Mouse (Mus musculus) lung, postnatal 25 days (tissue): ENCODE results near the gene Rbfox1.

Experiments used
- DNase-seq: peaks from one replicate; pipeline ENCODE4 v3.0.0; 2022; ENCODE audit warnings: low spot score

Gene Rbfox1

DNA sequence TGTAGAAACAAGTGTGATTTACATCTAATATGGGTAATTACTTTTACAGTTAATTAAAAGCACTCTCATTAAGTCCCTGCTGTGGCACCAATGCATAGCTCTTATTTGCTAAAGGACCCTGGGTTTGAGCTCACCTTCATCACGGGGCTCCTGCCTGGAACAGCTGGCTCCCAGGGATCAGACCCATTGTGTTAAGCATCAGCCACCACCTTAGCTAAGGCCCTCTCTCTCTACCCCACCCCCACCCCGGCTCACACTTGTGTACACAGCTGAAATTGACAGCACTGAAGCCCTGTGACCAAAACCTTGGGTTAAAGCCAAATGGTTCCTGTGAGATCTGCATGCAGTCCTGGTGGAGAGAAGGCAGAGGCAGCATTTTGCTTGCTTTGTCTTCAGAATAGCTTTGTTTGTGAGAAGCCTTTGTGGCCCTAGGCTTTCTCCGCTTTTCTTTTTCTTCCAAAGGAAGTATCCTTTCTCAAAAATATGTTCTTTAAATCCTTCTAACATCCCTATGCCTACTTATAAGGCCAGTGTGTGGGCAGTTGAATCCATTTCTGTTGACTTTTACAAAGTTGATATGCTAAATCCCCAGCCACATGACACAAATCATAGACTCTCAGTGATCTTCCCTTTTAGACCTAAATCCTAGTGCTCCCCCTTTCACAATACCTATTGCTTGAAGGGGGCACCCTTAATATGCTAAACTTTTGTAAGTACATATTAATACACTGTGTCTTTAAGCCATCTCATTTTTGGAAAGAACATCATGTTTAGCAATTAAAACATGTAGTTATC is 594.7 kb downstream of the Rbfox1 start:
- DNase-seq = no peak

DNA sequence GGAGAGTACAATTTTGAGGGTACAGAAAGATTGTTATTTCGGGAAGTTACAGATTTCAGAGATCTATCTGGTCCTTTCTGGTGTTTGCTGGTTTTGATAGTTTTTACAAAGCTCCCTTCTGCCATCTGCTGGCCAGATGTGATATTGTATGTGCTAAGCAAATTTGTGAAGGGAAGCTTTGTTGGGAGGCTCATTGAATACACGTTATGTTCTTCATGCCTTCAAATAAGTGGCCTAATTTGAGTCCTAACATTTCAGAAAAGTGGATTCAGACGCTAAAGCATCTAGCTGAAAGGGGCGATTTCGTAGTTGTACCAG is 595.2 kb downstream of the Rbfox1 start:
- peak; percentile 38 for DNase-seq

DNA sequence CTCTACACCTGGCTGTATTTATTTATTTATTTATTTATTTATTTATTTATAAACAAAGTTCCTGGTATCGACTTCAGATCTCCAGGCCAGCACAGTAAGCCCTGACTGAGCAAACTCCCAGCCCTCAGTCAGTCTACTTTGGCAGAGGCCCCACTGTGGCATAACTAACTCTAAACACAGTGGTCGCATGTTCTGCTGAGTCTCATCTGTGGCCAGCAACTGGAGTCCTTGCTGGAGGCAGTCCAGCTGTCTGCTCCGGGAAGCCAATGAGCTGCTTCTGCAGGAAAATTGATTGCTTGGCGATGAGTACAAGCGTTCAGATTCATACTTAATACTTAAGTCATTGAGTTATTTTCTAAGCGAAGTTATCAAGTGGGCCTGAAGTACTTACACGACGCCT is 598.5 kb downstream of the Rbfox1 start:
- DNase-seq = no peak

DNA sequence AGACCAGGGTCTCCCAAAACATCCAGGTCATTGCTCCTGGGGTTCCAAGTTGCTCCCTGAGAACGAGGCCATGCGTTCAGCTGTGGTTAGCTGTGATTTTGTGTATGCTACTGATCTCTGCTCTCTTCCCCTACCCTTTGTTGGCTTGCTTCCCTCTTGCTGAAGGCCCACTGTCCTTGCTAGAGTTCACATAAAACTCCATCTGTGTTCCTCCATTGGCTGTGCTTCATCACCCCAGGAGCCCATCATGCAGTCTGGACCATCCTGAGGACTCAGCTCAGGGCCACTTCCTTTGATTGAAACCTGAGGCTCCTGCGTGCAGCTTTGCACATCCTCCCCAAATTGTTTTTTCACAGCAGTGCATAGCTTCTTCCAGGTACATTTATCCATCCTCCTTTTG is 600.5 kb downstream of the Rbfox1 start:
- DNase-seq = no peak

DNA sequence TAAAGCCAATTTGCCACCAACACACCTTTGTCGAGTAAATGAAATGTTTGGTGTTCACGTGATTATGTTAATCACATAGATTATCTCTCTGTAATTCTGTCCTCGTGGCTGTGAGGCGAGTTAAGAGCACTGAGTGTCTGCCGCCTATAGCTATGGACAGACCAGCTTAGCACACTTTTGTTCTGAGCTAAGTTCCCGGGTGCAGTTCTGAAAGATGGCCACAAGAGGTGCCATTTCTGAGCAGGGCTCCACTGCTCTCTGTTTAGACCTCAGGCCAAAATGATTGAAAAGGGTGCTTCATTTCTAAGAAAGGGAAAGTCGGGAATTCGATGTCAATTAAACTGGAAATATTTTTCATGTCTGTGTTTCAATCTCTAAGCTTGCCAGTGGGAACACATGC is 617.1 kb downstream of the Rbfox1 start:
- DNase-seq = no peak

DNA sequence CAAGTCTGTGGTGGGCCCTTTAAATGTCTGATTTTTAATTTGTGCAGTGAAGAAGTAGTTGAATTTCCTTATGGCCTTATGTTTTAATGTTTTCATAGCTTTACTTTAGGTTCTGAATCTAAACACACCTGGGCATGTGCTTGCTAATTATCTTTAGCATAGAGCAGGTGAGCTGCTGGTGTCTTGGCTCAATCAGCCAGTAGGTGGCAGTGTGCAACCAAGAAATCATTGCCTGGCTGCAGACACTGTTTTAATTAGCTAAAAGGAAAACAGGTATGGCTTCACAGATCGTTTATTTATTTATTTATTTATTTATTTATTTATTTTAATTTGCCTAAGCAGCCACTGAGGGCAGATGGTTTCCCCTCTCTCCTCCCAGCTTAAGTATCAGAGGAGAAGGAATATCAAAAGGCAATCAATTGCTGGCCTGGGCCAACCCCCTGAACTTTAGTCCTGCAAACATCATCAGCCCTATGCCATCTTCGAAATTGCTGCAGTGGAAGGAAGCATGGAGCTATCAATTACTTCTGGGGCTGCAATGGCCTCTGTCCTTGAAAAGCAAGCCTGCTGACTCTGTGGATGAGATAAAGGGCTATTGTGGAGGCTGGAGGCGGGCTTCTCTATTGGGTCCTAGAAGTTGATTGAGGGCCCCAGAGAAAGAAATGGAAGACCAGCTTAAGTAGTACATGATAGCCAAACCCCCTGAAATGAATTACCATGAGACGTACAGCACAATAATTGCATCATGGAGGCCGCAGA is 618.6 kb downstream of the Rbfox1 start:
- DNase-seq = no peak

DNA sequence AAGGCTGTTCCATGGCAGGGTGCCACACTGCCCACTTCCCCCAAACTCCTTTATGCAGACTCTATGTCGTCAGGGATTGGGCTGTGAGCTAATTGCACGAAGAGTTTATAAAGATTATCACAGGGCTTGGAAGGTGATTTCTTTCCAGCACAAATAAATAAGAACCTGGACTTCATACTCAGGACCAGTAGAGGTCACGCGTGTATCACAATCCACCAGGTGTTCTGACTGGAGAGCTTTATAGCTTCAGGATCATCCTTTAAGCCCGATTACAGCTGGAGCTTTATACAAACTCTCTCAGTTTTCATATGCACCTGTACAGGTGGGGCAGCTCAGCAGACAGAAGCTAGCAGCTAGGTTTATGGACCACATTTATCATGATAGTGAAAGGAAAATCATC is 623.8 kb downstream of the Rbfox1 start:
- no peak for DNase-seq

DNA sequence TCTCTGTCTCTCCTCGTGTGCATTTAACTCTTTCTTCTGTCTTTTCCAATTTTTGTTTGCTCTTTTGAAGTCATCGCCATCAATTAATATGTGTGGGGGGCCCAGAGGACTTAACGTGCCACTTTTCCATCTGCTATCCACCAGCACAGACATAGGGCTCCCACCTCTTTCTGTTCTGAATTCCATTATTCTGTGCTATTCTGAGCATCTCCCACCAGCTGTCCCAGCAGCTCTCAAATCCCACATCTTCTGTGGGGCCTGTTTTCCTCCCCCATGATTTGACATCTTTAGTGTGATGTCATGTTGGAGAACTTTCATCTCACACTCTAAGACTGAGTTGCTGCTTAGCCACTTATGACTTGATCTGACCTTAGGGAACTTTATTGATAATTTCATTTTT is 634.3 kb downstream of the Rbfox1 start:
- DNase-seq = no peak

DNA sequence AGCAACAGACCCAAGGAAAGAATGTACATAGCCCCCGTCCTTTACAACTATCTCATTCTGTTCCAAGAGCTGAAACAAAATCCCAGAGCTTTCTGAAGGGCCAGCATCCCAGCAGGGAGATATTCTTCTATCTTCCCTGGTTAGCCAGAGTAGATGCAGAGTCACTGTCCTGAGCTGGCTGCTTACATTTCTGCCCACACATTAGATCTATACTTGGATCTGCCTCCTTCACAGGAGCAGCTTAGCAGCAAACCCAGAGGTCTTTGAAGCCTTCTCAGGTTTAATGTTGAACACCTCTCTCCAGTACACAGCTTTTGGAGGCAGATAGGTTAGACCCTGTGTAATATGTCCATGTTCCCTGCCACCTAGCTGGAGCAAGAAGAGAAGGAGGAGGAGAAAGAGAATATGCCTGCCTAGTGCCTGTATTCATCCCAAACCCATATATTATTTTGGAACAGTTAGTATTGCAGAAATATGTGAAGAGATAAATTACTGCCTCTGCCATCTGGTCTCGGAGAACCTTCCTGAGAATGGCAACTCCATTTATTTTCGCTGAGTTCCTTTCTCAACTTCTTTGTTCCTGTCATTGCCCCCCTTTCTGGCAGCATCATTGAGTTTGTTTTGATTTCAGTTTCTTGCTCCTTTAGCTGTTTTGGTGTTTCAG is 640.5 kb downstream of the Rbfox1 start:
- DNase-seq = no peak

DNA sequence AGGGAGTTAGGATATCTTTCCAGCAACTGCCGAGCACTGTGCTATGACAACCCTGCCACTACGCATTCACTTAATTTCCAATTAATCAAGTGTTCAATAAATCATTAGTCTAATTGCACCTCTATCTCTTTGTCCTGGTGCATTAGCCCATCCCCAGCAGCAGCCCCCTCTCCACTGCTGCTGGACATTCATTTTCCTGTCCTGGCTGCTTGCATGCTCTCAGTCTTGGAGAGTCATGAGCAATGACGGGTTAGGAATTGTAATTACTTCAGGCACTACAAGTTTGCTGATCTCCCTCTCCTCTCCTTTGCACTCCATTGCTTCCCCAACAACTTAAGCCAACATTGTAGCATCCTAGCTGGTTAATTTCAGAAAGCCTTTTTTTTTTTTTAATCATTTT is 646.3 kb downstream of the Rbfox1 start:
- DNase-seq = no peak

DNA sequence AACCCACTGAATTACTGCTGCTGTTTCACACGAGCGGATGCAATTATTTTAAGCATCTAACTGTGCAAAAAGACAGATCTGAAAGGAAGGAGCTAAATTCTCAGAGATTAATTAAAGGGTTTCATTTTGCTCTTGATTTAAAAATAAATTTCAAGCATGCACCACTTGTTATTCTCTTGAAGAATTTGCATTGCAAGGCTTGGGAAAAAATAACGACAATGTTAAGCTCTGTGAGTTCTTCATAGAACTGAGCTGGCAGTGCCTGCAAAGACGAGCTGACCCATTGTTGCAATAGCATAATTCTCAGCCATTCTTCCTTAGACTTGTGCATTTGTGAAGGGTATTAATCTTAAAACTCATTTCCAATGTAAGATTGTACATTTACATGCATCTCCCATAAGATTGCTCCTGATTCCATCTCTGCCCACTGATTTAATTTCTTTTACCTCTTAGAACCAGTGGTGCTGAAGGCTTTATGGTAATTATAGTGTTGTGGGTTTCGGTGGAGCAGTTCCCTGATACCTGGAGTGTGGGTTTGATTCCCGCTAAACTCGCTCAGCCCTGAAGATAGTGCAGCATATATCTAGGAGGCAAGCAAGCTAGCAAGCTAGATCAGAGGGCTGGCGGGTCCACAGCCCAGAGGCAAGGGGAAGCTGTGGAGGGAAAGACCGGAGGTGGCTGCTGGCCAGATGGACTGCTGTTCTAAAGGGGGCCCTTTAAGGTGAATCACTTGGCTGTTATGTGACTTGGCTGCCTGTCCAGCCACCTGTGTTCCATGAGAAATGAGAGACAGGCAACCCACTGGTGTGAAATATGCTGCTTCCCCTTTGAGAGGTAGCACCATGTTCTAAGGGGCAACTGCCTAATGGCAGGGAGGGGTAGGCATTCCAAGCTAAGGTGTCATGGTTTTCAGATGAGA is 647.2 kb downstream of the Rbfox1 start:
- DNase-seq = no peak

DNA sequence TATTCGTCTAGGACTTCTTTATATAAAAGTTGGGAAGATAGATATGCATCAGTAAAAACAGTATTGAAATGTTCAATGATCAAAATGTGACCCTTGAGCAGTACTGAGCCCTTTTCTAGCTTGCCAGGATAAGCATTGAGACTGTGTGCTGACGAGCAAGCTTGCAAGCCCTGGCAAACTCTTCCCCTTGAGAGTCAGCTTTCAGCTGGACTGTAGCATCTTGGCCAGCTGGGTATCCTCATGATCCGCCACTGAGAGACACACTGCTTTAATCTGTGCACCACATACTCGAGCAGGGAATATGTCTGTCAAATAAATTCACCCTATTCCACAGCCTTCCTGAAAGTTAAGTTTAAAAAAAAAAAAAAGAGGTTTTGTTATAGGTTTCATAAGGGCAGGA is 670.6 kb downstream of the Rbfox1 start:
- no peak for DNase-seq

DNA sequence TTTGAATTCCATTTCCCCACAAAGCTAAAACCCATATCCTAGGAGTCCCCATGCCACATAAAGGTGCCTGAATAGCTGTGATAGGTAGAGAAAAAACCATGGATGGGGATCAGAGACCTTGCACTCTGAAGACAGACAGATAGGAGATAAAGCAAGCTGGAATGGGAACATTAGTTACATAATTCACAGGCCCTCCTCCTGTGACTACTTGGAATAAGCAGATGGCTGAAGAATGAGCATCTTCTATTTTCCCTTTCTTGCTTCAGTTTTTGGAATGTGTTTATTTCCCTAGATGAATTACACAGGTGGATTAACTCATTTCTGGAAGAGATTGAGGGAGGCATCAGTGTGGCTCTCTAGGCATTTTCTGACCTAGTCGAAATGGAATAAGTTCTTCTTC is 672.6 kb downstream of the Rbfox1 start:
- DNase-seq = no peak

DNA sequence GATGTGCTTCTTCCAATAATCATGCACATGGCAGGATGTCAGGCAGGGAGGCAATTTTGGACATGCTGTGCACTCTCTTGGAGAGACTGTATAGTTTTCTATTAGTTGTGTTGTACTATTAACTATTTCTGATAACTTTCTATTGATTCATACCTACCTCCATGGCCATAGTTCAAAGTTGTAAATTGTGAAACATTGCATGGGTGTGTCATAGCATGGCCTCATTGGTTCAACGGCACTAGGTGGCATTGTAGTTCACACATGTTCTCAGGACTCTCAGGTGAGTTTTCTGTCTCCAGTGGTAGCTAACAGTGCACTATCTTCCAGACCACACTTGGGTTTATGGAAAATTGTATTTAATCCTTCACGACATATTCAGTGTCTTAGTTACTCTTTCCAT is 699.5 kb downstream of the Rbfox1 start:
- no peak for DNase-seq

DNA sequence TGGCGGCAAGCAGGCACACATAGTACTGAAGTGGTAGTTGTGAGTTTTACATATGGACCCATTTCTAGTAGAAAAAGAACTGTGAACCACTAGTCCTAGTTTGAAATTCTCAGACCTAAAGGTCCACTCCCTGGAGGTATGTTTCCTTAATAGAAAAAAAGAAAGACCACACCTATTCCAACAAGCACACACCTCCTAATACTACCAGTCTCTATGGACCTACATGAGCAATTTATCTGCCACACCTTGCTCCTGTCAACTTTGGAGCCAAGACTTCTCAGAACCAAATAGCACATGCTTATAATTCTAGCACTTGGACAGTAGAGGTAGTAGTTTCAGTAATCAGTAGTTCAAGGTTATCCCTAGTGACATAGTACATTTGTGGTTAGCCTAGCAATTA is 700.0 kb downstream of the Rbfox1 start:
- DNase-seq = no peak

DNA sequence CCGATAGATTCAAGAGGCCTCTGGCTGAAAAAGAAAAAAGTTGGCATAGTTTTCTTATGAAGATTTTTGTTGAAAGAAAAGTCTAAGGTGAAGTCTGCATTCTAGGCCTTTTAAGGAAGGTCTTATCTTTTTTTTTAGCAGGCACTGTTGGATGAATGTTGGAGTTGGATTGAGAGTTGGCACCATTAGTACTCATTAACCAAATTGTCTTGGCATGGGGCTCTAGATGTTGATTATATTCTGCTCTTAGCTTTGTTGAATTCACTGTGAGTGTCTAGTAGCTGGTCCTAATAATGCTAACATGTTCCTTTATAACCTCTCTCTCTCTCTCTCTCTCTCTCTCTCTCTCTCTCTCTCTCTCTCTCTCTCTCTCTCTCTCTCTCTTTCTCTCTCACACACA is 731.4 kb downstream of the Rbfox1 start:
- DNase-seq = no peak

DNA sequence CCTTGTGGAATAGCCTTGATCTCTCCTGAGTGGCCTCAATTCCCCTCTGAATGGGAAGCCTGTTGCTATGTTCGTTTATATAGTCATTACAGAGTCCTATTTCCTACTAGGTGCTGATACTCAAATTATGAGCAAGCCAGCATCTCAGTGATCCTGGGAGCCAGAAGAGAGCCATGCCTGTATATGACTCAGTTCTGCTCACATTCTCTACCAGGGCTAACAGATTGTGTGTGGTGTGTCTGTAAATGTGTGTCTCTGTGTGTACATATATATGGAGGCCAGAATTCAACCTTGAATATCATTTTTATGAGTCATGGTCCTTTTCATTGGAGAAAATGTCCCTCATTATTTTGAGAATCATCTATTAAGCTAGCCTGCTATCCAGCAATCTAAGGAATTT is 755.2 kb downstream of the Rbfox1 start:
- DNase-seq = no peak

DNA sequence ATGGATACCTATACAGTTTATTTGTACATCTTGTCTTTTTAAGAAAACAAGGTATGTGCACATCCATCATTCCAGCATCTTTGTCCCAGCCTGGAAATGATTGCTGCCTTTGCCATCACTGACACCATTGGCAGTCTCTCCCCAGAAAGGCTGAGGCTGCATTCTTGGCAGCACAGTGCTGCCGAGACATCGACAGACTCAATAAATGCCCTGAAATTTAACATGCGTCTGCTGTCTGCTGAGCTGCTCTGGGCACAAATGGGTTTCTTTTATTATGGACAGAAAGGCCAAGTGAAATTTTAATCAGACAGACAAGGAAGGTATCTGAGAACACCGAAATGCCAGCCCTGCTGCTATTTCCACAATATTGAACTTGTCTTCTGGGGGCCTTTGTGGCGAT is 761.8 kb downstream of the Rbfox1 start:
- DNase-seq = no peak

DNA sequence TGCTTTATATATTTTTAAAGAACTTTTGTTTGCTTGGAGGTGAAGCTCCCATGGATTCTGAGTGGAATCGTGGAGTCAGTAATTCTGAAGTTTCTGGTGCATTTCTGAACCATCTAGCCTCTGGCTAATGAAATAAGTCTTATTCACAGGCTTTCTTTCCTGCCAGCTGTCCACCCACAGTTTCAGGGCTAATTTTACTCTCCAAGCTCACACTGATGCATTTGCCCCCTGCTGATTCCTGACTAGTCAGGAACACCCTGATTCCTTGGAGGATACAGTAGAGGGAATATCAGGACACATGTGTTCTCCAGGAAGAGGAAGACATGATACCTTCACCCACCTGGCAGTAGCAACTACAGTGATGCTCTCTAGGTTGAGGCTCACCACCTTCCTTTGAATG is 763.6 kb downstream of the Rbfox1 start:
- no peak for DNase-seq

DNA sequence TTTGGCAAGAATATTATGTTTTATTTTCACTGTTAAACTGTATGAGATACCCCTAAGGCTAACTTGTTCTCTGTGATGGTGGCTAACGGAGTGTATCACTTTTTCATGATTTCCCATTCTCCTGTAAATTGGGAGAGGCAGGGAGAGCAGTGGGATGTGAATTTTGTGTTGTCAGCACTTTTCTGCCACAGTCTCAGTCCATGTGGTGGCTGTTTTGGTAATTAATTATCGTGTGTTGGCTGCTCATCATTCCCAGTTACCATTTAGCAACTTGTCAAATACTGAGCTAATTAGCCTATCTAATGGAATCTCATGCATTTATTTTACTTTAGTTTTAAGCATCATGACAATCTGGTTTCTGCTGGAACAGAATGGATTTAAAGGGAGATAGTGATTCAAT is 773.4 kb downstream of the Rbfox1 start:
- DNase-seq = no peak

DNA sequence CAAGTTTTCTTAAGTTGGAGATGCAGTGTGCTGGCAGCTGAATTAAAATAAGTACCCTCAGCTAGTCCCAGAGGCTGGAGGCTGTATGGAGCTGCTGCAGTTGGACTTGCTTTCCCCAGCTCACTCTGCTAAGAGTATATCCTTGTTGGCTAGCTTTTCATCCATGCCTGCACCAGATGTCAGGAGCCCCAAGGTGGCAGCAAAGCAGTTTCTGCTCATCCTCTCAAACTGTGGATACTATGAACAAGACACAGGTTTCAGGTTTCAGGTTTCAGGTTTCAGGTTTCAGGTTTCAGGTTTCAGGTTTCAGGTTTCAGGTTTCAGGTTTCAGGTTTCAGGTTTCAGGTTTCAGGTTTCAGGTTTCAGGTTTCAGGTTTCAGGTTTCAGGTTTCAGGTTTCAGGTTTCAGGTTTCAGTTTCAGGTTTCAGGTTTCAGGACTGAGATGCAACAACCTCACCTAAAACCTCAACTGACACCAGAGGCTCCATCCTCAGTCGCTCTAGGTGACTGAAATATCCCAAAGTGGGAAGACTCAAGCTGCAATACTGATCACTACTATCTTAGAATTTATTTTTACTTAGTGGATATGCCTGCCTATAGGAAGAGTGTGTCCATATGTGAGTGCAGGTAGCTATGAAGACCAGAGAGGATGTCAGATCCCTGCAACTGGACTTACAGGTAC is 801.1 kb downstream of the Rbfox1 start:
- DNase-seq = no peak

DNA sequence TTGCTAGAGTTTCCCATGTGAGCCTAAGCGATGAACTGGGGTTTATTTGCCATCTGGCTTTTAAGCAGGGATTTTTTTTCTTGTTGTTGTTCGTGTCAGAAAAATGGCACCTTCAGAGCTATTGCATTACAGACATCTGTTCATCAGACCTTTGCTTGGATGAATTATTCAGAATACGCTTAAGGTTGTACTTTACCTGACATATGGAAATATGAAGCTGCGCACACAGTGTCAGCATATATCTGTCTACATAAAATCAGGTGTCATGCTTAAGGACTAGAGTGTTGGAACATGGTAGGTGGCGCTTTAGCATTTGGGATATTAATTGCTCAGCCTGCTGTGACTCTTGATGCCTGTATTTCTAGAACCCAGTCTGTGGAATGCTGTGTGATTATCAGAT is 819.7 kb downstream of the Rbfox1 start:
- no peak for DNase-seq
